Mouse (Mus musculus) right cerebral cortex, postnatal 10 days (tissue): ENCODE data around the gene Vwc2.

Experiments
- DNase-seq, 2 experiments: peaks; one replicate each; pipeline ENCODE4 v3.0.0; 2021; ENCODE audit warnings: low spot score in 2 of 2

Gene Vwc2

DNA sequence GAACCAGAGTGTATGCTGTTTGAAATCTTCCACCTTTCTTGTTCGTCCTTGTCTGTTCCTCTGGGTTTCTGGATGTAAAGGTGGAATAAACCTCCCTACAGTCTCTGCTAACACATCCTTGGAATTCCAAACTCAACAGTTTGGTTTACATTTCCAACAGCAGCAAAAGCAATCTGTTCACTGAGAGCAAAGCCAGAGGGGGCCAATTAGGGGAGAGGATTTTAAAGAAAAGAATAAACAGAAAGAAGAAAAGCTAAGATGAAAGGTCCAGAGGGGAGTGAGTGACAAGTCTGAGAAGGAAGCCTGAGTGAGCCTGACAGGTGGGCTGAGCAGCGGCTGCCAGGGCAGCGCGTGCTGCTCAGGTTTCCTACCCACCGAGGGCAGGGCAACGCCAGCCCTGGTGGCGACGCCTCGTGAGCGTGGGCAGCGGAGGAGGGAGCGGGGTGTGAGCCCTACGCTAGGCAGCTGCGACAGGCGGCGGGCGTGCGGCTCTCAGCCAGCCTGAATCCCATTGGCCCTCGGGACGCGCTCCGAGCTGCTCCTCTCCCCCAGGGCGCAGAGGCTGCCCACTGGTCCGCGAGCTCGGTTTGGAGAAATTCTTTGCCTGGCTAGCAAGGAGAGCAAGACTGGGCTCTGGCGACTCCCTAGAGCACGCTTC is at the start of gene Vwc2:
Gene Vwc2, plus strand, starts transcription at position 648 of the 658 bp plus-strand sequence.
- DNase-seq: peak; percentile 60 to 62

DNA sequence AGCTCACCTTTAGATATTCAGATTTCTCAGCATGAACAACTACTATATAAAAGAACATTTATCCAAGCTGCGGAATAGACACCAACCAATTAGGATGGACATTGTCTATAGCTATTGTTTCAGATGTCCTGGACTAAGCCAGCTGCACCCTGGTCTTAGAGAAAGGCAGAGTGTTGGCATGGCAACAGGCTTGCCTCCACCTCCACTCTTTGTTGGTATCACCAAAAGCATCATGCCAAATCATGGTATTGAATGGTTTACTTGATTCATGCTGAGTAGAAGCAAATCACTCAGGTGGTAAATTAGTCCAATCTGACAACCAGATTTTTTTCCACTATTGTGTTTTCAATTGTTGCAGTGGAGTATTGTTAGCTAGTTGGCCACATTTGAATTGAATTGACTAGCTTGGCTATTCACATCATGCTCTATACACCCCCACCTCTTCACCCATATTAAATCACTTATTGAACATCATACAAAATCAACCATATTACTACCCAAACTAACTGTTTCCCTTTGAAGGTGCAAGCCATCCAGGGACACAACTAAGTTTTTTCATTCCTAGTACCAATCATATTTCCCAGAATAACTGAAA is 25.8 kb upstream of the Vwc2 start:
- no peak for DNase-seq

DNA sequence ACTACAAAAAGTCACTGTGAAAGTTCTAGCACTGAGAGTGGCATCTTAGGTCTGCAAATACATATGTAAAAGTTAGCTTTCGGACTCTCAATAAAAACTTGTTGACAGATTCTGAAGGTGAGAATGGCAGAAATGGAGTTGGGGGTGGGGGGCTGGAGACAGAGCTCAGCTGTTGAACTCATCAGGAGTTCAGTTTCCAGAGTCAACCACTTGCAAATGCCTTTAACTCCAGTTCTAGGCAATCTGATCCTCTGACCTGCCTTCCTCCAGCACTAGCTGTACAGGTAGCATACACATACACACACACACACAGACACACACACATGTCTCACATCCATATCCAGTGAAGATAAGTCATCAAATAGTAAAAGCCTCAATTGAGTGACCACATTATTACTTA is 16.4 kb upstream of the Vwc2 start:
- DNase-seq: no peak

DNA sequence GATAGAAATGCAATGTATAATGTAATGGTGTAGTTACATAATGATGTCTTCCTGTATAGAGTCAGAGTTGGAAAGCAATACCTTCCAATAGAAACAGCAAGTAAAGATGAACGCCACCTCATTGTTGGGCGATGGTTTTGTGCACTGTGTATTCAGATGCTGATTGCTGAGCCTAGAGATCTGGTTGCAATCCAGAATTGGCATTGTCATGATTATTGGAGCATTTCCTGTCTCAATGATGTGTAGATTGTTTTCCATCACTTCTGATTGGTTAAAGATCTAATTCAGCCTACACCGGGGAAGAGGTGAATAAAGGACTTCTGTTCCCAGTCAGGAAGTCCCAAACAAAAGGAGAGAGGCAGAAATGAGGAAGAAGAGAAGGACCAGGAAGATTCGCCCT is 15.7 kb upstream of the Vwc2 start:
- no peak for DNase-seq

DNA sequence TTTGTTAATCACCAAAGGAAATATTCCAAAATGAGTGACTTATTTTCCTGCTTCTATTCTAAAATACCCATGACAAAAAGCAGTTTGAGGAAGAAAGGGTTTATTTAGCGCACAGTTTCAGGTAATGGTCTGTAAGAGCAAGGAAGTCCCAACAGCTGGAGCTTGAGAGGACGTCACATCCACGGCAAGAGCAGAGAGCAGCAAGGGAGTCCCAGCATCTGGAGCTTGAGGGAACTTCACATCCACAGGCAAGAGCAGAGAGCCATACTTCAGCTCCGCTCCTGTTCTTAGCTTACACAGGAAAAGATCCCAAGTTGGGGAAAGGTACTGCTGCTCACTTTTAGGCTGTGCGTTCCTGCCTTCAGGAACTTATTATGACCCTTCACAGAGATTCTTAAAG is 15.0 kb upstream of the Vwc2 start:
- no peak for DNase-seq

DNA sequence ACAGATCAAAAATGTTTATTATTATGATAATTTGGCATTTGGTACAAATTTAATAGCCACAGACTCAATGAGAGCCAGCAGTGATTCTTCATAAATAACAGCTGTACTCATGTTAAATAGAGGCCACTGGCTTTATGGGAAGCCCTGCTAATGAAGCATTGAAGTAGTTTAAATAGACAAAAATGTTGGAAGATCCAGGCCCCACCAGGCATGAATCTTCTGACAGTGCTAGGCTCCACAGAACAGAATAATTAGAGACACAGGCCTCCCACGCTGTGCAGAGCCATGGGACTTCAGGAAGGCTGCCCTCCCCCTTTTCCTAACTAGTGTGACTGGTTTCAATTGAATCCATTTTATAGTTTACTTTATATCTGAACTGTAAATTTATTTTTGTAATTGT is 11.8 kb upstream of the Vwc2 start:
- DNase-seq: no peak

DNA sequence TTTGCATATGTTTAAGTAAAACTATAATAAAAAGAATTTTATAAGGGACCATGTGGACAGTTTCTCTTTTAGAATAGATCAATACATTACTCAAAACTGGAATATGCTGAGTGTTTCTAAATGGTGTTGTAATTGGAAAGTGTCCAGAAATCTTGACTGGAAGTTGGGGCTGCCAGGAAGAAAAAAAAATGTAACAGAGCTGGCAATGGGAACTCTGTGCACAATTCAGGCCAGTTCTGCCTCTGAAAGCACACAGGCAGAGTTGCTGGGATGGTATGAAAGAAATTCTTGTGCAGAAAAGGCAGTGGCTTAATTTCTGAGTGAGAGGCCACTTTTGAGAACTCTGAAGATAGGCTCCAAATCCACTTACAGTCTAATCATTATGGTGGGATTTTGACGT is 11.4 kb upstream of the Vwc2 start:
- peak; percentile 23 to 27 for DNase-seq

DNA sequence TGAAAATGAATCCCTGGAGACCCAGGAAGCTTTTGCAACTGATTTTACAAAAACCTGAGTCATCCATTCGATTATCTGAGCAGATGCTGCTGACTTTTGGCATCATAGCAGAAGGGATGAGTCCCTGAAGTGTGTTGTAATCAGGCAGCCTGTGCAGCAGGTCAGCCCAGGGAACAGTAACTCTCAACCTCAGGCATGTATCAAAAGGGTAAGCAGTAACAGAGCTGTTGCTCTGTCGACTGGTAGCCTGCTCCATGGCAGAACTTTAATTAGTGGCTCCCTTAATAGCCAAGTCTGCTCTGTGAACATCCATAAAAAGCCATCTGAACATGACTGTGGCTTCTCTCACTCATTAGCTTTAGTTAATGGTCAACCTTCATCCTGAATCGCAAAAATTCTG is 5.1 kb upstream of the Vwc2 start:
- no peak for DNase-seq

DNA sequence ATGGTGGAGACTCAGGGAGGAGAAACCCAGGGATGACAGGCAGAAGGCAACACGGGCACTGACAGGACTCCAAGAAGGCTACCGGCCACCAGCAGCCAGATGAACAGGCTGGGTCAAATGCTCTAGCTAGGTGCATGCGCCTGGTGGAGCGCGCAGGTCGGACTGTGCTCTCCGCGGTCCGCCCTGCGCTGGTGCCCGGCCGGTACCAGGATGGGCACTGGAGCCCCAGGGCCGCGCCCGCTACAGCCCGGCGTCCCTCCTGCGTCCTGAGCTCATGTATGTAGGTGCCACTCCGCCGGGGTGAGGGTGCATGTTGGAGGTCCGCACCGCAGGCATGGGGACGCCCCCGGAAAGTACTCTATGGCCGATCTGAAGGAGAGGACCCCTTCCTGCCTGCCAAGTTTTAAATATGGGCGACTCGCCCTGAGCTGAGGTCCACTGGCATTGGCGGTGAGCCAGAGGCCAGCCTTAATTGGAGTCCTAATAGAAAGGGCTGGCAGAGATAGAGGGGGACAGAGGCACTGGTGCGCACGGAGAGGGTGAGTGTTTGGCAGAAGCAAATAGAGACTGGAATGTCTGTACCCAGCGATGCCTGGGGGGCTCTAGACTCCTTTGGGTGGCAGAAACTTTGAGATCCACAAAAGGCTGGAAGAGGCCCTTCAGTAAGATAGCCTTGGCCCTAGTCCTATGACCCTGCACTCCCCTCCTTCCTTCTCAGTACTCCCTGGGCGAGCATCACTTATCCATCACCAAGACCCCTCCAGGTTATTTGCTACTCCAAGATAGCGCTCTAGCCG is 409 bp downstream of the Vwc2 start:
- DNase-seq: peak; percentile 28 to 36

DNA sequence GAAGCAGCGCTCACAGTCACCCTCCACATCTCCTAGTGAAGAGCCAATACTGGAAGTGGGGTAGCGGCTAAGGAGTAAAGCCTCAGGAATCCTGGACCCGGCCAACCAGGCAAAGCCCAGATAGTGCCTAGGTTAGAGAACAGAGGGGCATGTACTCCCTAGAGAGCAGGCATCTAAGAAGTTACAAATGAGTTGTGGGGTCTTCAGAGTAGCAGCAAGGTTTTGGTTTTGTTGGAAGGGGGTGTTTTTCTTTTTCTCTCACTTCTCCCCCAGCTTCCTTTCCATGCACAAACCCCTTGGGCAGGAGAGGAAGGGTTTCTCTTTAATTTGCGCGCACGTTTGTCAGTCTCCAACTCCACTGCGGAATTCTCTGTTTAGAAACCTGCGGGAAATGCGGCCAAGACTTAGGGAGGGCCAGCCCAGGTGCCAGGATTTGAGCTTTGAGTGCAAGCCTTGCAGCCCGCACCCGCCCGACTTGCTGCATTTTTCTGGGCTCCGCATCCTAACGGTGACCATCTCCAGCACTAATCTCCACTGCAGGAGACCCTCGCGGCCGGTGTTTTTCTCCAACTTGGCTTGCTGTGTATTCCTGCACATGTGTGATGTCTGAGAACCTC is 1.1 kb downstream of the Vwc2 start:
- peak in 1 of 2 experiments; percentile 23 for DNase-seq

DNA sequence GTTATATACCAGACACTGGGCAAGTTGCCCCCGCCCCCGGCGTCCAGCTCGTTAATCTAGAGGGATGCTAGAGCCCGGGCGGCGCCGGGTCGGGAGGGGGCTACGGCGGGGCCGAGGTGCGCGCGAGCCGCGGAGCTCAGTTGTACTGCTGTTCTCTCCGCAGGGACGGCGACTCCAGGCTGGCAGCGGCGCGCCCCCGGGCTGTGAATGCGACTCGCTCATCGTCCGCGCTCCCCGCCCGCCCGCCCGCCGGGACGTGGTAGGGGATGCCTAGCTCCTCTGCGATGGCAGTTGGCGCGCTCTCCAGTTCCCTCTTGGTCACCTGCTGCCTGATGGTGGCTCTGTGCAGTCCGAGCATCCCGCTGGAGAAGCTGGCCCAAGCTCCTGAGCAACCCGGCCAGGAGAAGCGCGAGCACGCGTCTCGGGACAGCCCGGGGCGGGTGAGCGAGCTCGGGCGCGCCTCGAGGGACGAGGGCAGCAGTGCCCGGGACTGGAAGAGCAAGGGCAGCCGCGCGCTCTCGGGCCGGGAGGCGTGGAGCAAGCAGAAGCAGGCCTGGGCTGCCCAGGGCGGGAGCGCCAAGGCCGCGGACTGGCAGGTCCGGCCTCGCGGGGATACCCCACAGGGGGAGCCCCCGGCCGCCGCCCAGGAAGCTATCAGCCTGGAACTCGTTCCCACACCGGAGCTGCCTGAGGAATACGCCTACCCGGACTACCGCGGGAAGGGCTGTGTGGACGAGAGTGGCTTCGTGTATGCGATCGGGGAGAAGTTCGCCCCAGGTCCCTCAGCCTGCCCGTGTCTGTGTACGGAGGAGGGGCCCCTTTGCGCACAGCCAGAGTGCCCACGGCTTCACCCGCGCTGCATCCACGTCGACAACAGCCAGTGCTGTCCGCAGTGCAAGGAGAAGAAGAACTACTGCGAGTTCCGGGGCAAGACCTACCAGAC is 1.9 kb downstream of the Vwc2 start:
- DNase-seq: peak; percentile 38 to 50

DNA sequence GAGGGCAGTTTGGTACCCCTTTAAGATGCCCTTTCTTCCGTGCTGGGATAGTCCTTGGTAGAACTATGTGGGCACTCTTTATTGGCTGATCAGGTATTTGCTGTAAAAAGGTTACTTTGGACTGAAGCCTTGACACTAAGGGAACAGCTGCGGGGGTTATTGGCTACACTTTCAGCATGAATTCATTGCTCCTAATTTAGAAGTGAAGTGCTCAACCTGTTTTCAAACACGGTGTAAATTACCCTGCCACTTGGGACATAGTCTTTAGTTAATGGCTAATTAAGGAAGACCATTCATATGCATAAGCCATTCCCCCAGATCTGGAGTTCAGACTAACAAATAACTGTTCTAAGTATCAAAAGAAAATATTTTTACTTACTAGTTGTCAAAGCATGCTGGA is 2.7 kb downstream of the Vwc2 start:
- no peak for DNase-seq

DNA sequence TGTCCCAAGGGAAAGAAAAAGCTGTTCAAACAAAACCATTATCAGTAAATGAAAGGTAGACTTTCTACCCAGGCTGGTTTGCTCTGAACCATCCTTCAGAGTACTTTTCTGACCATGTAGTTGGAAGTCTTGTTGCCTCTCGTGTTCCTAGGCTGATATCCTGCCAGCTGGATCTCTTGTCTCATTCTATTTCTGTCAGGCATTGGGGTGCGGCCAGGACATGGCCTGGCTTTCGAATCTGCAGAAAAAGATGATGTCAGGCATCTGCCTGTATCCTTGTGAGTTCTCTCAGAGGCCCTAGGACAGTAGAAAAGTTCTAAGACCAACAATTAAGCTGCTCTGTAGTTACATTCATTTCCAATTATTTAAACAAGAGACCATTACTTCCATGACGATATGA is 8.8 kb downstream of the Vwc2 start:
- DNase-seq: no peak

DNA sequence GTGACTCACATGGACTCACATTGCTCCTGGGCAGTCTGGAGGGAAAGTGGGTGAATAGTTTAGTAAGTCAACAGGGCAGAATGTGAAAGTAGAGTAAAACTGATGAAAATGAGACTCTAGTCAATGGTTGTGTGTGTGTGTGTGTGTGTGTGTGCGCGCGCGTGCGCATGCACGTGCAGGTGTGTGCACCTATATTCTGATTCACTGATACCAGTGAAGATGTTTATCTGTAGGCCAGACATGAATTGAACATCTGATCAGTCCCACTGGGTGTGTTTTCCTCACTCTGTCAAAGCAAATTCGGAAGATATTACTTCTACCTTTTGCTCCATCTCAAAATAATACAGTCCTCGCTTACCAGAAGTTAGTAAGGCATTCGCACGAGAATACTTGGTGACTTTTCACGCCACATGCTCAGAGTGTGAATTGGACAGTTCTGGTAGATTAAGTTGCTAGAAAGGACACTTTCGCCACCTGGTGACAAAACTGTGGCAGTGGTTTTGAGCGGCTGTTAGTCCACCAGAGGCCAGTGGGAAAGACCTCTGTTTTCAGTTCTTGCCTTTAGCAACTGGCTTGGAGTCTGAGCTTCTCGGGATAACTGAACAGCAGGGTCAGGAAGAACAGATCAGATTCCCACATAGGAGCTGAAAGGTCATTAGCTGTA is 17.5 kb downstream of the Vwc2 start:
- peak; percentile 65 to 72 for DNase-seq

DNA sequence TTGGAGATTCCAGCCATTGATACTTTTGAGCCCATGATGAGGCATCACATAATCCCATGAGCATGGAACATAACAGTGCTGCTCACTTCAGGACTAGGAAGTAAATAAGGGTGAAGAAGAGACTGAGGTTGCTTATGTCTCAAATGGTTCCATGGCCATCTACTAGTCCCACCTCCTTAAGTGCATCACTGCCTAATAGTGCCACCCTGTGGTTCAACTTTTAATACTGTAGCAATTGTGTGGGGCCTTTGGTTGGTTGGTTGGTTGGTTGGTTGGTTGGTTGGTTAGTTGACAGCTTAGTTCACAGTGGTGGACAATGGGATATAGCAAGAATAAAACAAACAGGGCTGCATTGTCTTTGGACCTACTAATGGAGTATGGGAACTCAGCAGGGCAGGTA is 26.6 kb downstream of the Vwc2 start:
- no peak for DNase-seq

DNA sequence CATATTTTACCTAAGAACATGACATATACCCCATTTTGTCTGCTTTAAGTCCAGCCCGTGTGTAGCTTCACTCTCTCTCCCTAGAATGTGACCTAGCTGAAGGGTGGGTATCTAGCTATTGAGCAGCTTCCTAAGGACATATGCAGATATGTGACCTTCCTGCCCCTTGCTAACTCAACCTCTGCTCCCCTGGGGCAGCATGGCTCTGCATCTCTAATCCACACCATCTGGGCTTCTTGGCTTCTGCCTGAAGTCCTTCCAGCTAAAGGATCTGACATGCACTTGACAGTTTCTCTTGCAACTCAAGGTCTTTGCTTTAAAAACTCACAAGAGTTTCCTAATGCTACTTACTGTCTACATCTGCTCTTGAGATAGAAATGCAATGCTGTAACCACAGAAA is 38.7 kb downstream of the Vwc2 start:
- no peak for DNase-seq

DNA sequence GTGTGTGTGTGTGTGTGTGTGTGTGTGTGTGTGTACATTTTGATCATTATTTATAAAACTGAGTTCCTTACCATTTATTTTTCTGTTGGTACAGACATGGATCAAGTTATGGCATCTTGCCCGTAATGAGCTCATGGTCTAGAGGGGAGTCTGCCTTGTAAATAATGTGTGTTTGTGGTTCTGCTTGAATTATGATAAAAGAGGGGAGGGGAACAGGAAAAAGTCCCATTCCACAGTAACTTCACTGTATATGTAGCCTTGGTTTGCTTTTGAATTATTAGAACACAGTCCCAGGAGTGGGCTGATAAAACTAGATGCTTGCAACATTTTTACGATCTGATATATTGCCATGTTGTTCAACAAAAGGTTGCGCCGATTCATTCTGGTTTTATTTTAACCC is 57.4 kb downstream of the Vwc2 start:
- DNase-seq: no peak

DNA sequence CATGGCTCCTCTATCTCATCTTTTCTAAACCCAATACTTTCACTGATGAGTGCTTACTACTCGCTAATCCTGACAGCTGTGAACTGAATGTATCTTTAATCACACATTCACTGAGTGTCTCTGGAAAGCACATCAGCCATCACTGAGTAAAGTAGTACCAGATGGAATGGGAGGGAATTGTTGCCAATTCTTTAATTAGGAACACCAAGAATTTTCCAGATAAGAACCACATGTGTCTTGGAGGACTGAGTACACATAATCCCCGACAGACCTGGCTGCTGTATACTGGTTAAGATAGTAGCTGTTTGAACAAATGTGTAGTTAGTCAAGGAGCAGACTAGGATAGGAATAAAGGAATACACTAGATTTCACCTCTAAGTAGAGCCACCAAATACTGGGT is 61.2 kb downstream of the Vwc2 start:
- DNase-seq: no peak

DNA sequence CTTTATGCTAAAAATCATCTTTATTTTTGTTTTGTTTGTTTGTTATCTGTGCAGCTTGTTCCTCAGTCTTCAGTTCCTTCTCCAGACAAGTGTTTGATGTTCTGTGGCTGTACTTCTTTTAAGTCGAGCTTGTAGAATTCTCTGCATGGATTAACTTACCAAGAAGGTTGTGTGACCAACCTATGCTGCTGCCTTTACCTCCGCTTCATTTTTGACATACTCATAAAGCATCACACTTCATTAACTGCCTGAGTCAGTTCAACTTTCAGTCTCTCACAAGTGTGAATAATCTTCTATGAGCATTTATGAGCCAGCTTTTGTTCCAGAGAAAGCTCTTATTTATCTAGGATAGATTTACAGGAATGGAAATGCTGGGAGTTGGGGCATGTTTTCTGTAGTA is 68.7 kb downstream of the Vwc2 start:
- no peak for DNase-seq

DNA sequence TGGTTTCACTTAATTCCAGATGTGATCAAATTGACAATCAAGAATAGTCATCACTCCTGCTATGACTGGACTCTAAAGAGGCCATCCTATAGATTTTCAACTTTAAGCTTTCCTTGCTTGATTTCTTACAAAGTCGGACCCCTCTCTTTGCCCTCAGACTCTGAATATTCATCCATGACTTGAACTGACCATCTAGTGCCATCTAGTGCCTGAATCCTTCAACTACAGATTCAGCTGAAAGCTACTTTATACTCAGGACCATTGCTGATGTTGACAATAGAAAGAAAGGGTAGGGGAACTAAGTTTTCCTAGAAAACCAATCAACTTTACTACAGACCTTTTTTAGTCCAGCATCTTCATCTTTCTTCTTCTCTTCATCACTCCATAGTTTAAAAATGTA is 109.1 kb downstream of the Vwc2 start:
- DNase-seq: no peak

DNA sequence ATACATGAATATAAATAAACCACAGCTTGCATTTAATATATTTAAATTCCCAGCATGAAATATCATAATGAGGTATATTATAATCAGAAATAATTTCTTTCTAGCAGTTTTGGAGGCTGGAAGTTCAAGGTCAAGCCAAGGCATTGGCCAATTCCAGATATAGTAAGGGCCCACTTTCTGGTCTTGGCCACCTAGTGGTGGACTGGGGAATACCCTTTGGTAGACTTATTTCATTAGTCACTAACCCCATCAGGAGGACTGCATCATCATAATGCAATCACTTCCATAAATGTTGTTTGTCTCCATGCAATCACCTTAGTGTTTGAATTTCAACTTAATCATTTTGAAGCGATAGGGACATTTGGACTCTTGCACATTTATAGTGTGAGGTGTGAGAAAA is 125.3 kb downstream of the Vwc2 start:
- no peak for DNase-seq
